Comparison of ENCODE assay signal across 13 mouse cellular contexts in genomic region chr16:90437276-90437675, GRCm38 (mm10). TPM values are rescaled to one million over a fixed set of nuclear protein-coding genes. Genes with fewer than 3 reads are reported as not detected.
DNase-seq lines count a peak whose midpoint lies in the region; ATAC-seq lines count a peak whose summit lies in the region.
"Had no signal": no experiment of that assay in that cellular context is flagged by ENCODE, and none has a peak within 500 bp of the region (broad histone marks: within the 10 kb centered on the region; RNA-seq: fewer than 3 reads in every experiment).

No protein-coding gene starts in this region.

- H3K9ac ChIP-seq in hindbrain, embryonic 13.5 days: no peak overlapping the region
- H3K9ac ChIP-seq in limb, embryonic 13.5 days: no peak overlapping the region
- H3K9ac ChIP-seq: liver, embryonic 13.5 days had no signal

- DNase-seq in adrenal gland, adult (ENCODE audit: inconsistent age in 2 of 2, low spot score in 1 of 2): peak; percentile 27 to 48
- no peak for DNase-seq in adrenal gland, adult 18-20 months (ENCODE audit: low spot score in 2 of 2)
- DNase-seq in hindbrain, embryonic 10.5 days (ENCODE audit: low spot score): peak; percentile 40
- DNase-seq in ZHBTc4 (ENCODE audit: low read depth, low spot score): peak; percentile 99
- DNase-seq in layer of hippocampus, postnatal 14 days (ENCODE audit: low spot score in 2 of 2): no peak
- no peak for DNase-seq in spleen, postnatal 36 days (ENCODE audit: low spot score in 2 of 2)
- DNase-seq: cerebellum, postnatal 25 days; heart, adult 11 months; liver, embryonic 13.5 days had no signal

- H3K9me3 ChIP-seq in hindbrain, embryonic 10.5 days: peaks cover 12% of the 10 kb centered on the region; the same call in 1 of the 2 replicates
- H3K9me3 ChIP-seq in hindbrain, embryonic 13.5 days: peaks cover 12% of the 10 kb centered on the region; the same call in 1 of the 2 replicates
- H3K9me3 ChIP-seq in limb, embryonic 13.5 days: peaks cover 13% of the 10 kb centered on the region; the same call in 1 of the 2 replicates
- H3K9me3 ChIP-seq: liver, embryonic 13.5 days had no signal

- no peak overlapping the region for H3K4me2 ChIP-seq in hindbrain, embryonic 13.5 days
- no peak overlapping the region for H3K4me2 ChIP-seq in limb, embryonic 13.5 days (replicated peaks)
- H3K4me2 ChIP-seq: liver, embryonic 13.5 days had no signal

- no peaks in the 10 kb centered on the region for H3K27me3 ChIP-seq in hindbrain, embryonic 10.5 days (ENCODE audit: insufficient read depth, poor library complexity, severe bottlenecking)
- no peaks in the 10 kb centered on the region for H3K27me3 ChIP-seq in hindbrain, embryonic 13.5 days
- no peaks in the 10 kb centered on the region for H3K27me3 ChIP-seq in limb, embryonic 13.5 days
- H3K27me3 ChIP-seq: liver, embryonic 13.5 days had no signal

- WGBS in hindbrain, embryonic 10.5 days: 27% methylated on average over 5 of the region's 5 CpGs
- WGBS in hindbrain, embryonic 13.5 days: 34% methylated on average over 5 of the region's 5 CpGs
- 36% methylated on average over 5 of the region's 5 CpGs for WGBS in limb, embryonic 13.5 days

- peaks cover 64% of the 10 kb centered on the region for H3K36me3 ChIP-seq in hindbrain, embryonic 10.5 days
- H3K36me3 ChIP-seq in hindbrain, embryonic 13.5 days: peaks cover 34% of the 10 kb centered on the region
- H3K36me3 ChIP-seq in limb, embryonic 13.5 days: peaks cover 72% of the 10 kb centered on the region

- peaks cover 41% of the 10 kb centered on the region for H3K4me1 ChIP-seq in hindbrain, embryonic 10.5 days (replicated peaks)
- H3K4me1 ChIP-seq in hindbrain, embryonic 13.5 days (replicated peaks): peaks cover 13% of the 10 kb centered on the region
- H3K4me1 ChIP-seq in limb, embryonic 13.5 days: peaks cover 33% of the 10 kb centered on the region

- H3K27ac ChIP-seq in hindbrain, embryonic 10.5 days: peak overlapping the region; percentile 41; the same call in 1 of the 2 replicates
- no peak overlapping the region for H3K27ac ChIP-seq in hindbrain, embryonic 13.5 days
- 0 out of 2 replicates have a peak overlapping the region, but pooled peaks have one; percentile 15 for H3K27ac ChIP-seq in limb, embryonic 13.5 days
- H3K27ac ChIP-seq: liver, embryonic 13.5 days had no signal

- H3K4me3 ChIP-seq in hindbrain, embryonic 10.5 days: no peak overlapping the region
- H3K4me3 ChIP-seq in hindbrain, embryonic 13.5 days: no peak overlapping the region
- H3K4me3 ChIP-seq in limb, embryonic 13.5 days: no peak overlapping the region
- H3K4me3 ChIP-seq: liver, embryonic 13.5 days had no signal

- ATAC-seq in hindbrain, embryonic 13.5 days (ENCODE audit: low FRiP score): no peak
- no peak for ATAC-seq in limb, embryonic 13.5 days (ENCODE audit: low FRiP score, low read depth)

RNA-seq across cellular contexts. Expression of gene Hunk, which starts 51.5 kb away (rescaled TPM):
- total RNA-seq in adrenal gland, adult 18-20 months (2021): 1 to 10 TPM; 2.8 to 3.7 TPM
- polyA plus RNA-seq in hindbrain, embryonic 10.5 days (2016; fragmentation: Nextera tagmentation; extraction: Ambion mirVana): 12.7 and 14.4 TPM in 2 replicates
- 7.3 and 7.8 TPM in 2 replicates for polyA plus RNA-seq in hindbrain, embryonic 13.5 days (2015; fragmentation: Nextera tagmentation; extraction: Ambion mirVana)
- polyA plus RNA-seq in limb, embryonic 13.5 days (2015; fragmentation: Nextera tagmentation; extraction: Ambion mirVana): 16.5 and 17.9 TPM in 2 replicates
- total RNA-seq in layer of hippocampus, postnatal 14 days (2021): 10 to 100 TPM; 26.6 to 27.2 TPM
- total RNA-seq: megakaryocyte progenitor cell, adult 5-6 weeks; MEL had no signal

Comparison
In these comparisons a context has a peak if more than half of its experiments do, and no peak if none do; other contexts are left out.
1. DNase-seq: peak in adrenal gland, adult (2 of 2), hindbrain, embryonic 10.5 days (single experiment) and ZHBTc4 (single experiment); none in adrenal gland, adult 18-20 months (0 of 2), layer of hippocampus, postnatal 14 days (0 of 2) and spleen, postnatal 36 days (0 of 2).